Mouse (Mus musculus) E14TG2a.4 (cell line): ENCODE measurements around the gene Fam166a.

Source experiments
- CTCF ChIP-seq: conservative IDR thresholded peaks from 2 replicates; pipeline ENCODE4 v1.5.1; 2014; ENCODE audit warnings: low read length
- NANOG ChIP-seq: IDR thresholded peaks from 2 replicates; pipeline ENCODE4 v1.6.1; 2014; ENCODE audit warnings: borderline replicate concordance, low read length, mixed read lengths
- POU5F1 ChIP-seq: IDR thresholded peaks from 2 replicates; pipeline ENCODE4 v1.6.1; 2014; ENCODE audit warnings: low read length, borderline replicate concordance

GRCm38 (mm10) chr2:25214444-25214843 is 4.1 kb upstream of the Fam166a start, which contains the start of gene Stpg3:
- TF ChIP-seq CTCF (no peak), NANOG (no peak), POU5F1 (no peak)
